Mouse (Mus musculus): Measurements from ENCODE around the gene Mcat. TPM values are rescaled to one million over a fixed set of nuclear protein-coding genes. Genes with fewer than 3 reads are reported as not detected.

The Mcat gene
- 51.3 and 52.7 TPM in 2 replicates for polyA plus RNA-seq (2016; fragmentation: Nextera tagmentation; extraction: Ambion mirVana)

- no peak for ATAC-seq (ENCODE audit: insufficient number of reproducible peaks, insufficient read depth, low FRiP score, low TSS enrichment)
- under 1% methylated on average over 28 of the region's 28 CpGs for WGBS
- Histone ChIP-seq H3K4me2 (replicated peaks) (peak within 1 kb of the TSS; percentile 95), H3K4me3 (peak within 1 kb of the TSS; percentile 47), H3K9ac (peak within 1 kb of the TSS; percentile 55), H3K9me3 (no peaks in the 10 kb centered on the region), H3K36me3 (no peaks in the 10 kb centered on the region), H3K4me1 (peaks cover 18% of the 10 kb centered on the region), H3K27me3 (0 out of 2 replicates have a peak, but pooled peaks cover 5% of the 10 kb centered on the region), H3K27ac (peak within 1 kb of the TSS; percentile 17; the same call in 1 of the 2 replicates)
Measured at GRCm38 (mm10) chr15:83563327-83563856, at the start of gene Mcat, which contains the start of gene Tspo. Gene Mcat (minus strand): TSS chr15:83563787. Gene Tspo (plus strand): TSS chr15:83563592.

- H3K4me1 ChIP-seq = peaks cover 5% of the 10 kb centered on the region; the same call in 1 of the 2 replicates
- H3K27me3 ChIP-seq = no peaks in the 10 kb centered on the region
- no peak overlapping the region for H3K27ac ChIP-seq
- H3K4me2 ChIP-seq (replicated peaks) = no peak overlapping the region
- ATAC-seq (ENCODE audit: insufficient number of reproducible peaks, insufficient read depth, low FRiP score, low TSS enrichment) = no peak
- no peak overlapping the region for H3K9ac ChIP-seq
- H3K36me3 ChIP-seq = peaks cover 29% of the 10 kb centered on the region
- H3K4me3 ChIP-seq = no peak overlapping the region
- H3K9me3 ChIP-seq = no peaks in the 10 kb centered on the region
- WGBS = 54% methylated on average over 15 of the region's 15 CpGs
Measured at GRCm38 (mm10) chr15:83607115-83607802, 43.7 kb upstream of the Mcat start.

- Histone ChIP-seq H3K9me3 (no peaks in the 10 kb centered on the region), H3K4me2 (replicated peaks) (no peak overlapping the region), H3K4me1 (peaks cover 5% of the 10 kb centered on the region; the same call in 1 of the 2 replicates), H3K27me3 (no peaks in the 10 kb centered on the region), H3K27ac (no peak overlapping the region), H3K9ac (no peak overlapping the region), H3K36me3 (peaks cover 24% of the 10 kb centered on the region), H3K4me3 (no peak overlapping the region)
- ATAC-seq (ENCODE audit: insufficient number of reproducible peaks, insufficient read depth, low FRiP score, low TSS enrichment) = no peak
- WGBS = 94% methylated on average over 8 of the region's 8 CpGs
Measured at GRCm38 (mm10) chr15:83606700-83607099, 43.1 kb upstream of the Mcat start.

- ATAC-seq (ENCODE audit: insufficient number of reproducible peaks, insufficient read depth, low FRiP score, low TSS enrichment) = no peak
- Histone ChIP-seq H3K4me2 (replicated peaks) (no peak overlapping the region), H3K4me3 (no peak overlapping the region), H3K27ac (no peak overlapping the region), H3K9ac (no peak overlapping the region), H3K27me3 (no peaks in the 10 kb centered on the region), H3K4me1 (peaks cover 5% of the 10 kb centered on the region; the same call in 1 of the 2 replicates), H3K9me3 (no peaks in the 10 kb centered on the region), H3K36me3 (peaks cover 24% of the 10 kb centered on the region)
- WGBS = 88% methylated on average over 11 of the region's 11 CpGs
Measured at GRCm38 (mm10) chr15:83606216-83606615, 42.6 kb upstream of the Mcat start.

GRCm38 (mm10) chr15:83603426-83603825 lies 39.8 kb upstream of the Mcat start:
- 93% methylated on average over 7 of the region's 7 CpGs for WGBS
- no peak overlapping the region for H3K9ac ChIP-seq
- 0 out of 2 replicates have a peak, but pooled peaks cover 11% of the 10 kb centered on the region for H3K36me3 ChIP-seq
- no peaks in the 10 kb centered on the region for H3K9me3 ChIP-seq
- H3K27ac ChIP-seq = no peak overlapping the region
- ATAC-seq (ENCODE audit: insufficient number of reproducible peaks, insufficient read depth, low FRiP score, low TSS enrichment) = no peak
- H3K27me3 ChIP-seq = no peaks in the 10 kb centered on the region
- H3K4me3 ChIP-seq = no peak overlapping the region
- peaks cover 5% of the 10 kb centered on the region; the same call in 1 of the 2 replicates for H3K4me1 ChIP-seq
- no peak overlapping the region for H3K4me2 ChIP-seq (replicated peaks)

GRCm38 (mm10) chr15:83603046-83603396 lies 39.4 kb upstream of the Mcat start:
- H3K36me3 ChIP-seq = 0 out of 2 replicates have a peak, but pooled peaks cover 11% of the 10 kb centered on the region
- H3K4me3 ChIP-seq = no peak overlapping the region
- no peaks in the 10 kb centered on the region for H3K9me3 ChIP-seq
- ATAC-seq (ENCODE audit: insufficient number of reproducible peaks, insufficient read depth, low FRiP score, low TSS enrichment) = no peak
- no peaks in the 10 kb centered on the region for H3K27me3 ChIP-seq
- WGBS = 95% methylated on average over 1 of the region's 1 CpGs
- peaks cover 5% of the 10 kb centered on the region; the same call in 1 of the 2 replicates for H3K4me1 ChIP-seq
- no peak overlapping the region for H3K4me2 ChIP-seq (replicated peaks)
- H3K27ac ChIP-seq = no peak overlapping the region
- H3K9ac ChIP-seq = no peak overlapping the region

GRCm38 (mm10) chr15:83602372-83603045 lies 38.9 kb upstream of the Mcat start:
- Histone ChIP-seq H3K36me3 (0 out of 2 replicates have a peak, but pooled peaks cover 11% of the 10 kb centered on the region), H3K4me1 (peaks cover 5% of the 10 kb centered on the region; the same call in 1 of the 2 replicates), H3K27me3 (no peaks in the 10 kb centered on the region), H3K4me2 (replicated peaks) (no peak overlapping the region), H3K4me3 (no peak overlapping the region), H3K27ac (no peak overlapping the region), H3K9ac (no peak overlapping the region), H3K9me3 (no peaks in the 10 kb centered on the region)
- ATAC-seq (ENCODE audit: insufficient number of reproducible peaks, insufficient read depth, low FRiP score, low TSS enrichment) = no peak
- 71% methylated on average over 13 of the region's 13 CpGs for WGBS

GRCm38 (mm10) chr15:83601185-83601584 lies 37.6 kb upstream of the Mcat start:
- H3K36me3 ChIP-seq = 0 out of 2 replicates have a peak, but pooled peaks cover 4% of the 10 kb centered on the region
- no peak overlapping the region for H3K4me2 ChIP-seq (replicated peaks)
- WGBS = 70% methylated on average over 4 of the region's 4 CpGs

GRCm38 (mm10) chr15:83596833-83597232 lies 33.2 kb upstream of the Mcat start:
- Histone ChIP-seq H3K36me3 (no peaks in the 10 kb centered on the region), H3K4me2 (replicated peaks) (no peak overlapping the region), H3K27me3 (no peaks in the 10 kb centered on the region), H3K9me3 (no peaks in the 10 kb centered on the region), H3K4me3 (no peak overlapping the region), H3K9ac (no peak overlapping the region), H3K4me1 (peaks cover 15% of the 10 kb centered on the region), H3K27ac (no peak overlapping the region)
- ATAC-seq (ENCODE audit: insufficient number of reproducible peaks, insufficient read depth, low FRiP score, low TSS enrichment) = no peak
- 89% methylated on average over 4 of the region's 4 CpGs for WGBS

More at GRCm38 (mm10) chr15:83601185-83601584, 37.6 kb upstream of the Mcat start:
- no peaks in the 10 kb centered on the region for H3K27me3 ChIP-seq
- no peak overlapping the region for H3K27ac ChIP-seq
- ATAC-seq (ENCODE audit: insufficient number of reproducible peaks, insufficient read depth, low FRiP score, low TSS enrichment) = no peak
- H3K4me1 ChIP-seq = peaks cover 5% of the 10 kb centered on the region; the same call in 1 of the 2 replicates
- no peak overlapping the region for H3K4me3 ChIP-seq
- H3K9ac ChIP-seq = no peak overlapping the region
- no peaks in the 10 kb centered on the region for H3K9me3 ChIP-seq

GRCm38 (mm10) chr15:83595364-83595711 lies 31.8 kb upstream of the Mcat start:
- H3K9ac ChIP-seq = no peak overlapping the region; the same call in 1 of the 2 replicates
- peak overlapping the region; percentile 90 for H3K4me3 ChIP-seq
- 35% methylated on average over 7 of the region's 7 CpGs for WGBS
- ATAC-seq (ENCODE audit: insufficient number of reproducible peaks, insufficient read depth, low FRiP score, low TSS enrichment) = no peak
- H3K36me3 ChIP-seq = peaks cover 6% of the 10 kb centered on the region; the same call in 1 of the 2 replicates
- peak overlapping the region; percentile 83 for H3K4me2 ChIP-seq (replicated peaks)
- no peaks in the 10 kb centered on the region for H3K9me3 ChIP-seq
- no peaks in the 10 kb centered on the region for H3K27me3 ChIP-seq
- H3K27ac ChIP-seq = no peak overlapping the region
- peaks cover 15% of the 10 kb centered on the region for H3K4me1 ChIP-seq

- Histone ChIP-seq H3K27me3 (no peaks in the 10 kb centered on the region), H3K4me3 (peak within 1 kb of the TSS; percentile 90), H3K27ac (peak within 1 kb of the TSS; percentile 73), H3K4me2 (replicated peaks) (peak within 1 kb of the TSS; percentile 83), H3K36me3 (peaks cover 6% of the 10 kb centered on the region; the same call in 1 of the 2 replicates), H3K4me1 (peaks cover 15% of the 10 kb centered on the region), H3K9ac (peak within 1 kb of the TSS; percentile 80), H3K9me3 (no peaks in the 10 kb centered on the region)
- under 1% methylated on average over 68 of the region's 68 CpGs for WGBS
- ATAC-seq (ENCODE audit: insufficient number of reproducible peaks, insufficient read depth, low FRiP score, low TSS enrichment) = peak; percentile 82
Measured at GRCm38 (mm10) chr15:83594513-83595363, 31.2 kb upstream of the Mcat start, which contains the start of gene Ttll12. Gene Ttll12 (minus strand): TSS chr15:83595157.
